Mouse (Mus musculus) embryonic stem cell, embryonic (primary cell): Measurements from ENCODE around the gene Ephb1.

Experiments
- CTCF ChIA-PET, 4 experiments: fragments of 300-600 bp in 2 of 4; fragments of 350-600 bp in 2 of 4; sonication (Branson Sonifier 250); formaldehyde crosslinking; loops; one replicate each; lab custom pipeline; 2022; ENCODE audit warnings: inconsistent platforms in 2 of 4; lab: Charles Lee
- POLR2A ChIA-PET, 4 experiments: fragments of 300-600 bp in 2 of 4; fragments of 350-600 bp in 2 of 4; sonication (Branson Sonifier 250); formaldehyde crosslinking; loops; one replicate each; lab custom pipeline; 2022; ENCODE audit warnings: antibody characterized with exemption in 4 of 4, inconsistent platforms in 1 of 4; lab: Charles Lee

Ephb1 gene

GRCm38 (mm10) chr9:102211296-102212035 is 143.0 kb downstream of the Ephb1 start:
- POLR2A ChIA-PET, result interaction anchor here in 3 of 4 experiments (0.6 to 1.3 kb wide), 7 partner anchors 10 to 720 kb away, joined by 3 to 4 read pairs (median 3); no protein-coding TSS in a partner anchor
- CTCF ChIA-PET, result interaction anchor here in 2 of 4 experiments (0.7 to 1.3 kb wide), 2 partner anchors 19 to 267 kb away, joined by 3 read pairs; no protein-coding TSS in a partner anchor

- ChIA-PET POLR2A (interaction anchor here in 2 of 4 experiments (0.6 to 1.4 kb wide), 3 partner anchors 11 to 13 kb away, joined by 3 read pairs; no protein-coding TSS in a partner anchor), CTCF (interaction anchor here in 1 of 4 experiments (1.6 kb wide), 1 partner anchor 198 kb away, joined by 4 read pairs; no protein-coding TSS in a partner anchor)
These were observed 149.0 kb downstream of the Ephb1 start for GRCm38 (mm10) chr9:102205518-102205917.

GRCm38 (mm10) chr9:102201867-102202266 is 152.6 kb downstream of the Ephb1 start:
- CTCF ChIA-PET, result no interaction called here
- POLR2A ChIA-PET, result no interaction called here

GRCm38 (mm10) chr9:102196856-102197255 is 157.6 kb downstream of the Ephb1 start:
- CTCF ChIA-PET, result no interaction called here
- POLR2A ChIA-PET, result interaction anchor here in 2 of 4 experiments (0.6 to 0.8 kb wide), 2 partner anchors 12 to 17 kb away, joined by 3 to 5 read pairs; no protein-coding TSS in a partner anchor

- ChIA-PET POLR2A (no interaction called here), CTCF (interaction anchor here in 1 of 4 experiments (0.7 kb wide), 1 partner anchor 497 kb away, joined by 6 read pairs; no protein-coding TSS in a partner anchor)
These were observed 160.4 kb downstream of the Ephb1 start for GRCm38 (mm10) chr9:102194063-102194462.

- POLR2A ChIA-PET, result interaction anchor here in 2 of 4 experiments (0.5 kb wide), 2 partner anchors 13 to 245 kb away, joined by 3 read pairs; no protein-coding TSS in a partner anchor
- CTCF ChIA-PET, result no interaction called here
These were observed 161.5 kb downstream of the Ephb1 start for GRCm38 (mm10) chr9:102192724-102193685.

- POLR2A ChIA-PET, result no interaction called here
These were observed 164.4 kb downstream of the Ephb1 start for GRCm38 (mm10) chr9:102190058-102190457.

GRCm38 (mm10) chr9:102189406-102189805 is 165.1 kb downstream of the Ephb1 start:
- CTCF ChIA-PET, result no interaction called here
- POLR2A ChIA-PET, result no interaction called here

More at GRCm38 (mm10) chr9:102190058-102190457, 164.4 kb downstream of the Ephb1 start:
- CTCF ChIA-PET, result no interaction called here

- ChIA-PET POLR2A (interaction anchor here in 1 of 4 experiments (0.7 to 1.3 kb wide), 2 partner anchors 20 to 33 kb away, joined by 3 read pairs; no protein-coding TSS in a partner anchor), CTCF (no interaction called here)
These were observed 170.7 kb downstream of the Ephb1 start for GRCm38 (mm10) chr9:102183663-102184274.

- ChIA-PET CTCF (interaction anchor here in 1 of 4 experiments (0.6 kb wide), 1 partner anchor 1881 kb away, joined by 3 read pairs; no protein-coding TSS in a partner anchor), POLR2A (no interaction called here)
These were observed 172.5 kb downstream of the Ephb1 start for GRCm38 (mm10) chr9:102181810-102182490.

- ChIA-PET CTCF (interaction anchor here in 1 of 4 experiments (0.6 kb wide), 1 partner anchor 571 kb away, joined by 4 read pairs; no protein-coding TSS in a partner anchor), POLR2A (interaction anchor here in 1 of 4 experiments (0.6 kb wide), 1 partner anchor 13 kb away, joined by 3 read pairs; no protein-coding TSS in a partner anchor)
These were observed 173.2 kb downstream of the Ephb1 start for GRCm38 (mm10) chr9:102181276-102181675.

GRCm38 (mm10) chr9:102180486-102180885 is 174.0 kb downstream of the Ephb1 start:
- ChIA-PET CTCF (interaction anchor here in 1 of 4 experiments (0.7 kb wide), 1 partner anchor 833 kb away, joined by 4 read pairs; no protein-coding TSS in a partner anchor), POLR2A (interaction anchor here in 1 of 4 experiments (0.6 kb wide), 1 partner anchor 13 kb away, joined by 3 read pairs; no protein-coding TSS in a partner anchor)

- ChIA-PET POLR2A (no interaction called here), CTCF (interaction anchor here in 2 of 4 experiments (0.7 kb wide), 2 partner anchors 175 to 833 kb away, joined by 4 to 5 read pairs; no protein-coding TSS in a partner anchor)
These were observed 174.4 kb downstream of the Ephb1 start for GRCm38 (mm10) chr9:102180070-102180469.

GRCm38 (mm10) chr9:102169706-102170105 is 184.8 kb downstream of the Ephb1 start:
- ChIA-PET CTCF (no interaction called here), POLR2A (interaction anchor here in 1 of 4 experiments (0.5 kb wide), 1 partner anchor 46 kb away, joined by 3 read pairs; no protein-coding TSS in a partner anchor)

GRCm38 (mm10) chr9:102155876-102156275 is 198.6 kb downstream of the Ephb1 start:
- ChIA-PET CTCF (no interaction called here), POLR2A (no interaction called here)

- CTCF ChIA-PET, result no interaction called here
- POLR2A ChIA-PET, result no interaction called here
These were observed 215.3 kb downstream of the Ephb1 start for GRCm38 (mm10) chr9:102139181-102139580.

GRCm38 (mm10) chr9:102138671-102139070 is 215.8 kb downstream of the Ephb1 start:
- POLR2A ChIA-PET, result no interaction called here
- CTCF ChIA-PET, result no interaction called here
